Mouse (Mus musculus): Measurements from ENCODE around the gene Cdk15.
A peak's percentile ranks its signal among the peaks of the same experiment; 100 is the strongest.

Cdk15 gene

GRCm38 (mm10) chr1:59285880-59286279 is 29.2 kb downstream of the Cdk15 start:
- no peak for DNase-seq

GRCm38 (mm10) chr1:59286316-59286850 is 29.7 kb downstream of the Cdk15 start:
- DNase-seq, result no peak

GRCm38 (mm10) chr1:59287733-59288132 is 31.0 kb downstream of the Cdk15 start:
- no peak for DNase-seq

GRCm38 (mm10) chr1:59291652-59292051 is 34.9 kb downstream of the Cdk15 start:
- DNase-seq, result no peak

GRCm38 (mm10) chr1:59295769-59296168 is 39.1 kb downstream of the Cdk15 start:
- DNase-seq, result no peak

- DNase-seq, result no peak
Measured at GRCm38 (mm10) chr1:59297167-59297566, 40.5 kb downstream of the Cdk15 start.

GRCm38 (mm10) chr1:59298491-59299090 is 41.9 kb downstream of the Cdk15 start:
- no peak for DNase-seq

- DNase-seq, result peak in 1 of 2 experiments; percentile 49
Measured at GRCm38 (mm10) chr1:59307310-59307709, 50.6 kb downstream of the Cdk15 start.

- DNase-seq, result peak; percentile 35 to 44
Measured at GRCm38 (mm10) chr1:59311292-59311885, 54.7 kb downstream of the Cdk15 start.

GRCm38 (mm10) chr1:59312187-59313153 is 55.8 kb downstream of the Cdk15 start:
- DNase-seq, result peak; percentile 82 to 87

- peak in 1 of 2 experiments; percentile 36 for DNase-seq
Measured at GRCm38 (mm10) chr1:59313154-59313940, 56.6 kb downstream of the Cdk15 start.

- DNase-seq, result peak in 1 of 2 experiments; percentile 26
Measured at GRCm38 (mm10) chr1:59315057-59315807, 58.5 kb downstream of the Cdk15 start.

- DNase-seq, result peak; percentile 34 to 41
Measured at GRCm38 (mm10) chr1:59316031-59316385, 59.3 kb downstream of the Cdk15 start.

- DNase-seq, result peak; percentile 55 to 62
Measured at GRCm38 (mm10) chr1:59316386-59317051, 59.8 kb downstream of the Cdk15 start.

- no peak for DNase-seq
Measured at GRCm38 (mm10) chr1:59317397-59317796, 60.7 kb downstream of the Cdk15 start.

GRCm38 (mm10) chr1:59318878-59319277 is 62.2 kb downstream of the Cdk15 start:
- DNase-seq, result no peak

- no peak for DNase-seq
Measured at GRCm38 (mm10) chr1:59321076-59321879, 64.6 kb downstream of the Cdk15 start.

GRCm38 (mm10) chr1:59321880-59322836 is 65.5 kb downstream of the Cdk15 start:
- DNase-seq, result no peak

GRCm38 (mm10) chr1:59326854-59327395 is 70.2 kb downstream of the Cdk15 start:
- DNase-seq, result no peak
